Mouse (Mus musculus) CD4-positive naive resting alpha-beta T cell, adult 57 days (primary cell): ENCODE data around the gene Zfp111. TPM values are rescaled to one million over a fixed set of nuclear protein-coding genes. Genes with fewer than 3 reads are reported as not detected.

Source experiments
- total RNA-seq: library from RNA; stranded (reverse); gene quantifications from one replicate; pipeline ENCODE4 v1.2.4, GENCODE M21; 2023

Gene Zfp111
- 0.77 TPM for total RNA-seq

GRCm38 (mm10) chr7:24211343-24211742, at the start of gene Zfp111:
Zfp111 (minus strand) TSS chr7:24211443.

GRCm38 (mm10) chr7:24254633-24255474, 43.6 kb upstream of the Zfp111 start, which contains the start of gene Zfp108:
Zfp108 (plus strand) TSS chr7:24254794.

GRCm38 (mm10) chr7:24237040-24237791, 26.0 kb upstream of the Zfp111 start, which contains the start of gene Zfp109:
Zfp109 (minus strand) TSS chr7:24237560.

GRCm38 (mm10) chr7:24174618-24175336, 36.5 kb downstream of the Zfp111 start, which contains the start of gene Zfp114:
Zfp114 (plus strand) TSS chr7:24175060.

Other genes starting within 250 kb of the Zfp111 start
- not detected for gene Vmn1r181, start 236.8 kb downstream of the Zfp111 start, total RNA-seq
- gene V1rd19, start 209.8 kb downstream of the Zfp111 start, total RNA-seq: not detected
- not detected for gene Vmn1r183, start 158.2 kb downstream of the Zfp111 start, total RNA-seq
- 32.1 TPM for gene Zfp180, start 129.5 kb downstream of the Zfp111 start, total RNA-seq
- gene Zfp112, start 99.1 kb downstream of the Zfp111 start, total RNA-seq: 2.5 TPM
- gene Zfp235, start 77.3 kb downstream of the Zfp111 start, total RNA-seq: 6.9 TPM
- not detected for gene Zfp114, start 36.4 kb downstream of the Zfp111 start, total RNA-seq
- gene Zfp109, start 26.1 kb upstream of the Zfp111 start, total RNA-seq: 2.3 TPM
- gene Zfp108, start 43.4 kb upstream of the Zfp111 start, total RNA-seq: not detected
- gene Zfp93, start 59.0 kb upstream of the Zfp111 start, total RNA-seq: 0.98 TPM
- 11.3 TPM for gene Zfp61, start 89.8 kb upstream of the Zfp111 start, total RNA-seq
- 5.2 TPM for gene Zfp94, start 105.2 kb upstream of the Zfp111 start, total RNA-seq
- not detected for gene Tescl, start 122.5 kb upstream of the Zfp111 start, total RNA-seq
- gene Lypd5, start 137.8 kb upstream of the Zfp111 start, total RNA-seq: not detected
- 205 TPM for gene Kcnn4, start 158.8 kb upstream of the Zfp111 start, total RNA-seq
- 135 TPM for gene Smg9, start 188.2 kb upstream of the Zfp111 start, total RNA-seq
- gene Irgc1, start 240.9 kb upstream of the Zfp111 start, total RNA-seq: 4.3 TPM